In genomic region chr10:43322446-43323178, GRCm38 (mm10) we compare ENCODE assay signal across 16 mouse cellular contexts.
A peak's percentile ranks its signal among the peaks of the same experiment; 100 is the strongest.
DNase-seq lines count a peak whose midpoint lies in the region; ATAC-seq lines count a peak whose summit lies in the region.
"Had no signal": no experiment of that assay in that cellular context is flagged by ENCODE, and none has a peak within 500 bp of the region (broad histone marks: within the 10 kb centered on the region; RNA-seq: fewer than 3 reads in every experiment).

No protein-coding gene starts in this region.

- no peaks in the 10 kb centered on the region for H3K9me3 ChIP-seq in heart, embryonic 10.5 days
- H3K9me3 ChIP-seq in hindbrain, embryonic 13.5 days = no peaks in the 10 kb centered on the region
- no peaks in the 10 kb centered on the region for H3K9me3 ChIP-seq in neural tube, embryonic 15.5 days (replicated peaks)
- H3K9me3 ChIP-seq: embryonic facial prominence, embryonic 12.5 days; stomach, embryonic 15.5 days had no signal

- no peaks in the 10 kb centered on the region for H3K36me3 ChIP-seq in heart, embryonic 10.5 days
- no peaks in the 10 kb centered on the region for H3K36me3 ChIP-seq in hindbrain, embryonic 13.5 days
- H3K36me3 ChIP-seq in neural tube, embryonic 15.5 days = no peaks in the 10 kb centered on the region
- H3K36me3 ChIP-seq: embryonic facial prominence, embryonic 12.5 days; stomach, embryonic 15.5 days had no signal

- intact Hi-C loops in heart, postnatal 14 days (cut with DNase I) = no loop called here
- intact Hi-C loops in left cerebral cortex, postnatal 4 days (cut with DNase I) = no loop called here

- H3K4me3 ChIP-seq in heart, embryonic 10.5 days = no peak overlapping the region
- no peak overlapping the region for H3K4me3 ChIP-seq in hindbrain, embryonic 13.5 days
- H3K4me3 ChIP-seq in neural tube, embryonic 15.5 days (replicated peaks) = no peak overlapping the region
- H3K4me3 ChIP-seq: embryonic facial prominence, embryonic 12.5 days; gastrocnemius, adult 2 months; stomach, embryonic 15.5 days had no signal

- H3K9ac ChIP-seq in hindbrain, embryonic 13.5 days = no peak overlapping the region
- H3K9ac ChIP-seq in neural tube, embryonic 15.5 days (replicated peaks) = no peak overlapping the region
- H3K9ac ChIP-seq: embryonic facial prominence, embryonic 12.5 days; stomach, embryonic 15.5 days had no signal

- WGBS in heart, embryonic 10.5 days = 49% methylated on average over 9 of the region's 9 CpGs
- WGBS in hindbrain, embryonic 13.5 days = 58% methylated on average over 9 of the region's 9 CpGs
- WGBS in neural tube, embryonic 15.5 days = 60% methylated on average over 9 of the region's 9 CpGs

- H3K4me2 ChIP-seq in hindbrain, embryonic 13.5 days = no peak overlapping the region
- H3K4me2 ChIP-seq in neural tube, embryonic 15.5 days = no peak overlapping the region
- H3K4me2 ChIP-seq: embryonic facial prominence, embryonic 12.5 days; stomach, embryonic 15.5 days had no signal

- DNase-seq in heart, embryonic 10.5 days (ENCODE audit: low spot score) = no peak
- DNase-seq in heart, postnatal 14 days = no peak
- DNase-seq in left cerebral cortex, adult 11 months (ENCODE audit: low spot score) = peak; percentile 26
- DNase-seq in left cerebral cortex, postnatal 4 days = no peak
- DNase-seq in spleen, postnatal 10 days (ENCODE audit: low spot score in 2 of 2) = no peak
- no peak for DNase-seq in thymus, postnatal 25 days
- DNase-seq: adrenal gland, postnatal 10 days; B cell, adult 2 months; cerebellum, adult 18-20 months; gastrocnemius, adult 2 months; kidney, adult 2 months; lung, adult 2 months had no signal

- no peaks in the 10 kb centered on the region for H3K27me3 ChIP-seq in heart, embryonic 10.5 days (ENCODE audit: insufficient read depth, poor library complexity, severe bottlenecking)
- H3K27me3 ChIP-seq in hindbrain, embryonic 13.5 days = no peaks in the 10 kb centered on the region
- H3K27me3 ChIP-seq in neural tube, embryonic 15.5 days (replicated peaks) = no peaks in the 10 kb centered on the region
- H3K27me3 ChIP-seq: embryonic facial prominence, embryonic 12.5 days; stomach, embryonic 15.5 days had no signal

- H3K27ac ChIP-seq in heart, embryonic 10.5 days = peak overlapping the region; percentile 37; the same call in 1 of the 2 replicates
- peak overlapping the region; percentile 46 for H3K27ac ChIP-seq in hindbrain, embryonic 13.5 days
- no peak overlapping the region for H3K27ac ChIP-seq in neural tube, embryonic 15.5 days (replicated peaks)
- H3K27ac ChIP-seq: embryonic facial prominence, embryonic 12.5 days; gastrocnemius, adult 2 months; stomach, embryonic 15.5 days had no signal

- H3K4me1 ChIP-seq in heart, embryonic 10.5 days = peaks cover 30% of the 10 kb centered on the region
- peaks cover 15% of the 10 kb centered on the region for H3K4me1 ChIP-seq in hindbrain, embryonic 13.5 days (replicated peaks)
- peaks cover 11% of the 10 kb centered on the region for H3K4me1 ChIP-seq in neural tube, embryonic 15.5 days
- H3K4me1 ChIP-seq: embryonic facial prominence, embryonic 12.5 days had no signal

- ATAC-seq in hindbrain, embryonic 13.5 days (ENCODE audit: low FRiP score) = no peak
- ATAC-seq in neural tube, embryonic 15.5 days (ENCODE audit: low FRiP score) = peak; percentile 54; the same call in 1 of the 2 replicates
